Mouse (Mus musculus) mesoderm, embryonic 11.5 days (tissue): ENCODE results near the gene Bahd1.
A peak's percentile ranks its signal among the peaks of the same experiment; 100 is the strongest.

Experiments used
- DNase-seq: peaks from one replicate; pipeline ENCODE4 v3.0.0-alpha.2; 2012; ENCODE audit warnings: low read depth, low spot score

Bahd1 gene

DNA sequence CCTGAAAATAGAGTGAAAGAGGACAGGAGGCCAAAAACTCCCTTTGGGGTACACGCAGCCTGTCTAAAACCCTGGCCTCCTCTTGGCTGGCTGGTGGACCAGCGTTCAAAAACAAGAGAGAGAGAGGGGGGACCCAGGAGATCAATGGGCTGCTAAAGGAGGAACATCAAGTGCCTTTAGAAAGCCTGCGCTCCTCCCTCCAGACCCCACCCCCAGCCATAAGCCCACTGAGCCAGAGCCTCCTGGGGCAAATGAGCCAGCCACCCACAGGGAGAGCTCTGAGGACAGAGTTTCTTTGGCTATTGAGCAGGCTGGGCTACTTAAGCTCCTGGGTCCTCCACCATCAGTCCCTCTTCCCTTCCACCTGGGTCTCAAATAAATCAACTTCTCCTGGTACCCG lies 1.4 kb upstream of the Bahd1 start:
- no peak for DNase-seq

DNA sequence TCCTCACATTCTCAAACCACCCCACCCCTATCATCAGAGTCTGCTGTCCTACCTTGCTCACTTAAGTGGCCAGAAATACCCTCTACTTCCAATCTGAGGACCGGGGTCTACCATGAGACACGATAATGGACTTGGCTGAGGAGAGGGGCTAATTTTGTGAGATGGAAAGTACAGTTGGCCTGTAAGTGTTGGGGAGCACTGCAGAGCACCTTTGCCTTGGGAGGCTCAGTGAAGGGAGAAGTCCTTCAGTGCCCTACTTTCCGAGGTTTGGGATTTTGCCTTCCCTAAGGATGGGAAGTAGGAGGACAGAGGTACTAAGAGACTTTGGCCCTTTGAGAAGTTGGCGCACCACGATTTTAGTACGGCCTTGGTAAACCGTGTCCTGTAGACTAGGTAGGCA lies 871 bp upstream of the Bahd1 start:
- DNase-seq, result no peak

DNA sequence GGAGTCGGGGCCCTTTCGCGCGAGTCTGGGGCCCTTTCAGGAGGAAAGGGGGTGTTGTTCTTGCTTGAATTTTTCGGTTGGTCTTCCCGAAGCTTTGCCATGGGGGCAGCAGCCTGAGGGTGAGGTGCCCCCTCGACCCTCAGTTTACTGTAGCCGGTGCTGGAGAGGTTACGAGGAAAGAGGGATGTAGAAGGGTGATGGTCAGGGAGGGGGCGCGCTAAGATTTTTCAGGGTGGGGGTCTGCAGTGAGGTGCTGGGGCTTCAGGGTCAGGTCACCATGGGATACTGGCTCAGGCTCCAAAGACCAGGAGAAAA lies 606 bp downstream of the Bahd1 start:
- DNase-seq, result peak; percentile 11

DNA sequence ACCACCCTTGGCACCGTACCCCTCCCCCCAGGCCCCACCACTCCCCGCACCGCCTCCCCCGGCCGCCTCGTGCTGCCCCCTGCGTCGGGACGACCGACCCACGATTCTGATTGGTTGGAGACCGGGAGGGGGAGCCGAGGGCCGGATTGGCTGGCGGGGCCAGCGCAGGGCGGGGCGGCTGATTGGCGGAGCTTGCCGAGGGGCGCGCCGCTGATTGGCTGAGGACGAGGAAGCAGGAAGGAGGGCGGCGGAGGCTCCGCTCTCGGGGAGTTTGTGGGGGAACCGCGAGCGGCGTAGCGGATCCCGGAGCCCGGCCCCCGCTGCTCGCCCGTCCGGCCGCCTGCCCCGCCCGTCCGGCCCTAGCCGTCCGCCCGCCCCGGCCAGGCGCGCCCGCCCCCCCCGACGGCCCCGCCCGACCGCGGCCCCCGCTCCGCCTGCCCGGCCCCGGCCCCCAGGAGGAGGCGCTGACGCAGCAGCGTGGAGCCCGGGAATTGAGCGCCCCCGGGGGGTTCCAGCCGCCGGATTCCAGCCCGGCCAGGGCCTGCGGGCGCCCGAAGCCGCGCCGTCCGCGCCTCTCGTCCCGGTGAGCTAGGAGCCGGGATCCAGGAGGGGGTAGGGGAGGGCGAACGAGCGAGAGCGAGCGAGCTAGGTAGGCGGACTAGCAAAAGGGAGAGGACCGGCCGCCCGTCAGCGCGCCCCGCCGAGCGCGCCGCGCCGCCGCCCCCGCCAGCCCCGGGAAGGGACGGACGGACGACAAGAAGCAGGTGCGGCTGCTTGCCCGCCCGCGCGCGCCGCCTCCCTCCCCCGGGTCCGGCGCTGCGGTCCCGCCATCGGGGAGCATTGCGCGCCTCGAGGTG lies 1.2 kb downstream of the Bahd1 start:
- DNase-seq, result peak; percentile 95

DNA sequence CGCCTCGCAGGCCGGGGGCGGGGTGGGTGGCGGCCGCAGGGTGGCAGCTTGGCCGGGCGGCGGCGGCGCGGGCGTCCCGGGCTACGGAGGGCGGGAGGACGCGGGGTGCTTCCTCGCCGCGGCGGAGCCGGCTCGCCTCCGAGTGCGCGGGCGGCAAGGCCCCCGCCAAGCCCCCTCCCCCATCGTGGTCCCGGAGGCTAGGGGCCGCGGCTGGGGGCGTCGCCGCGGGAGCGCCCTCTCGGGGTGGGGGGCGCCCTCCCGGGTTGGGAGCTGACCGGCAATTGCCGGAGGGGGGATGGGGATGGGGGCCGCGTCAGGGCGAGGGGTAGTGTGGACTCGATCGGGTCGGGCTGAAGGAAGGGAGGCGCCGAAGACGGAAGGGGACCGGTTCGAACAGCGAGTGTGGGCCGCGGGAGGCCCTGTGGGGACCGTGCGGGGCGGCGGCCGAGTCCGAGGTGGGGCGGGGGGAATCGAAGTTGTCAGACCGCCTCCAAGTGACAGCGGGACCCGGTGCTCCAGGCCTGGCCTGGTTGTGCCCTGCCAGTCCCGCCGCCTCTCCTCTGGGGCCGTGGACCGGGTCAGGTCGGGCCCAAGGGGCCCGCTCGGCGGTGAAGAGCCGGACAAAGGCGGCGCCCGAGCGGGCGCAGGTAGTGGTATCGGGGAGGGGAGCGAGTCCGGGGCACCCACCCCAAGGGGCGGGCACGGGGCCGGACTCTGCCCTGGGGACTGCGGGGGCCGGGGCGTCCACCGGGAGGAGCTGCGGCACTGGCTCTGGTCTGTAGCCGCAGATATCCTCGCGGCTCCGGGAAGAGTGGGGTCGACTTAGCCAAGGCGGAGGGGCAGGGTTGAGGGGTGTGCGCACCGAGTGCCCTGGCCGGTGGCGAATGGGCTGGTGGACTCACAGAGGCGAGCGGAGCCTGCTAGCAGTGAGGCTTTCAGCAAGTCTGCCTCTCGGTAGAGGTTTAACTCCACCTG lies 2.2 kb downstream of the Bahd1 start:
- DNase-seq, result peak; percentile 17

DNA sequence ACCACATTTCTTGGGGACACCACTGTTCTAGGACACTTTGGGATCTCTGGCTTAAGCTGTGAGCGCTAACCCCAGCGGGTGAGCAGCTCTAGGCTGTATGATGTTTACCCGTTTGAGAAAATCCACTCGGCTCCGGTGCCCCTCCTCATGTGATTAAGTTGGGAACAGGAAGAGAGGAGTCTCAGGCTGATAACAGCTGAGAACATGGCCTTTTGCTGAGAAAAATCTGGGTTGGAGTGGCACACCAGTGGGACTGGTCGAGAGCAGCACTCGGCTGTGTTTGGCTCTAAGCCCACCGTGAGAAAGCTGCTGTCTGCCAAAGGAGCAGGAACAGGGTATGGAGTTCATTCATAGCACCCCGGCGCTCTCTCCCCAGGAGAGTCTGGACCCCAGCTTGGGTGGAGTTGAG lies 3.2 kb downstream of the Bahd1 start:
- no peak for DNase-seq

DNA sequence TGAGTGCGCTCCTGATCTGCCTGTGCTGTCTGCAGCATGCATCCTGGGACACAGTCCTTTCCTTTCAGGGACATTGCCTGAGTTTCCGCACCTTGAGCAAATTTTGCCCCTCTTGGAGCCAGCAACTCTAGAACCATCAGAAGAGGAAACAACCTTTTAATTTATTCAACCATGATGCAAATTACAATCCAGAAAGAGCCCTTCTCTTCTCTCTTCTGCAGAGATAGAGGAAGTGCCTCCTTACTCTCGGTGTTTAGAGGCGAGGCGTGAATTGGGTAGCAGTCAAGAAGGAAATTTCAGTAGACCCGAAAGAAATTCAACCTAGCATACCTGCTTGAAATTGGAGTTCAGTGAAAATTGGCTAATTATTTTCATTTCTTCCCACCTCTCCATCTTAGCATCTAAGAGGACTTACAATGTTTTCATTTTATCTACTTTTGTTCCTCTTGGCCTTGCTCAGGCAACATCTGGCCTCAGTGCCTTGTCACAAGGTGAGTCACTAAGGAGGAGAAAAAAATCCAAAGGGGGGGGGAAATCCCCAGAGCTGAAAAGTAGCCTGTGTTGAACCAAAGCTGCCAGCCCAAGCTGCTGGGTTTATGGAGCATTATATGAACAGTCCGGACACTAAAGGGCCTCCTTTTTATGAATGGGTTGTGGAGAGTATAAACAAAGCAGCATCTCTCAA lies 5.4 kb downstream of the Bahd1 start:
- no peak for DNase-seq

DNA sequence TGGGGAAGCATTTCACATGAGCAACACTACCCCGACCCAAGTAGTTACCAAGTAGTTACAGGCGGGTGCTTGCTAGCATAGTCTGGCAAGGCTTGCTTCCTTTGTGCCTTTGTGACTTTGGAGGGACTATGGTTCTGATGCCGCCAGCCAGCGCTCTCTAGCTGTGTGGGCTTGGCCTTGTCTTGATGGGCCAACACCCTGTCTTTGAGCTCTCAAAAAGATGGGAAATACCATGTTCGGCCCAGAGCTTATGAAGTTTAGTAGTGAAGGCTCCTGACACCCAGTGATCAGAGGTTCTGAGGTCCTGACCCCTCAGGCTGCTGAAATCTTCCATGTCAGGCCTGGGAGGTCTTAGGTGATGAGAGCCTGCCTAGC lies 5.9 kb downstream of the Bahd1 start:
- no peak for DNase-seq

DNA sequence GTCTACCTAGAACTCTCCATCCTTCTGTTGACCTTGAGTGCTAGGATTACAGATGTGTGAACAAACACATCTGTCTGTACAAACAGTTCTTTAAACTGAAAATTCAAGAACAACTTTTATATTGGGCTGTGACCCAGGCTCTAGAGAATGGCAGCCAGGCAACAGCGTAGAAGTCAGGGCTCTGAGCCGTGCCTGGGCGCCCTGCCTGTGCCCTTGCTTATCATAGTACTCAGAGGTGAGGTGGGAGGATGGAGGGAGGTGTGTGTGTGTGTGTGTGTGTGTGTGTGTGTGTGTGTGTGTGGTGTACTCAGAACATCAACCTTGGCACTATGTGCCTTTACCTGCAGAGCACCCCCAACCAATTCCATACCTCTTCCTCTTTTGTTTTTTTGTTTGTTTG lies 7.6 kb downstream of the Bahd1 start:
- no peak for DNase-seq

DNA sequence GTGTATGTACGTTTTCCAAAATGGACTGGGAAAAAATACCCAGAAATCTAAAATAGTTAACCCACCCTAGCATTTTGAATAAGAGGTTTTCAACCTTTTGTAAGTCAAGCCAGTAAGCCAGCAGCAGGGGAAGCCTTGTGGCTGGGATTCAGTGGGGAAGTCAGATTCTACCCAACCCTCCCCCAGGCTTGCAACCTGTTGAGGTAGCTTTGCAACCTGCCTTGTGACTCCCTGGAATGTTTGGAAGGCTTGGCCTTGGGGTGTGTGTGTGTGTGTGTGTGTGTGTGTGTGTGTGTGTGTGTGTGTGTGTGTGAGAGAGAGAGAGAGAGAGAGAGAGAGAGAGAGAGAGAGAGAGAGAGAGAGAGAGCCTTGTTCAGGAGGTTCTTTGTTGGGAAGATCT lies 9.0 kb downstream of the Bahd1 start:
- DNase-seq, result no peak

DNA sequence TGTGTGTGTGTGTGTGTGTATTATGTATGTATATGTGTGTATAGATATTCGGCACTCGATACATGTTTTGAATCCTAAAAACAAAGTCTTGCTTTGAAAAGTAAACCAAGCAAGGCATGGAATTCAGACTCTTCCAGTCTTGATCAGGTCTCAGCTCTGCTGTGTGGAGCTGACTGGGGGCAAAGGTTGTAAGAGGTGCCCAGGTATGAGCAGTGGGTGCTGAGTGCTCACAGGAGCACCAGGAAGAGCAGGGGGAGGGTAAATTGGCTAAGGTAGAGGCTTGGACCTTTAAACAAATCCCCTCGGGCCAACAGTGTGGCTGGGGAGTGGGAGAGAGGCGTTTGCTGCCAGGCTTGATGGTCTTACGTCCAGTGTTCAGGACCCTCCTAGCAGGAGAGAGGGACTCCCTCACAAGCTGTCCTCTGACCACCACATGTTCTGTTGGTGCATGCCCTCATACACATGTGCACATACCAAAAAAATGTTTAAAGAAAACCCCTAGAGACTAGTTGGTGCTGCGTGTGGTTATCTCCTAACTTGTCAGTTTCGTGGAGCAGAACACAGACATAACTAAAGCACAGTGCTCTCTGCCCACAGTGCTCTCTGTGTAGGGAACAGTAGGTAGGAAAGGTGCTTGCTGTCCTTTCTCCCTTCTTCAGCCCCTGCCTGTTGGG lies 10.6 kb downstream of the Bahd1 start:
- no peak for DNase-seq

DNA sequence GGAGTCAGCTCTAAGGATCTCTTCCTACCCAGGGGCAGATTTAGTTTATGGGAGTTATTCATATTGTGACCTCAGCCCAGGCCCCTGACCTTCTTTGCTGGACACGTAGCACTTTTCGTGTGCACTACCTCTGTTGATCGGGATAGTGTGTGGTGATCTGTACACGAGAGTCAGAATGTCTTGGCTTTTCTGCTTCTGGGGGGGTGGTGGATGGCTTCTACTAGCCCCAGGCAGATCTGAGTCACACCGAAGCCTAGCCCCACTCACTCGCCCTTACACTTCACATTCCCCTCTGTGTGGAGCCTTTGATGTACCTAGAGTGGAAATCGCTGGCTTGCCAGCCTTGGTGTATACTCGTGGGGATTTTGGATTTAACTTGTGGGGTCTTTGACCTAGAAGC lies 12.5 kb downstream of the Bahd1 start:
- DNase-seq, result no peak

DNA sequence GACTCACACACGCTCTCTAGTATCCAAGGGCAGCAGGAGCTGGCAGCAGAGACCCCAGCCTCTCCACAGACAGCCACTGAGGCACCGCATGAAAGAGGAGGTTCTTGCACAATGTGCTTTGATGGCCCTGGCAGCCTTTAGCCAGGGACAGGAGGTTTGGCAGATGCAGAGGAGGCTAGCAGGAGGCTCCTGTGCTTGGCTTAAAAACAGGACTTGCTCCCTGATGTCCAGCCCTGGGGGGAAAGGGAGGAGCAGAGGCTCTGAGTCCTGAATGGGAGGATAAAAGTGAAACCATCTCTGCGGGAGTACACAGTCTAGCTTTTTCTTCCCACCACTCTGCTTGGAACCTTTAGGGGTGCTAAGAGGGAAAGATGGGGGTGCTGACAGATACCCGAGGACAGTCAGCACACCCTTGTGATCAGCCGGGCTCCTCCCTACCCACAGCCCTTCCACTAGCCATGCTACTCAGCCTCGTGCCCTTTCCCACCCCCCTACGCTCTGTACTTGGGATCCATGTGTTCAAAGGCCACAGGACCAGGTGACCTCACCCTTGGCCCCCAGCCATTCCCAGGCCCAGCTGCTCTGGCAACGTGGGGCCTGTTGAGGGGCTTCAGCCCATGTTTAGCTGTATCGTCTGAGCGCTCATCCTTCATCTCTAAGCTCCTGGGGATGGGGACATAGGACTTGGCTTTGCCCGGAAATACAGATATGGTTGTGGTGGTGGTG lies 13.5 kb downstream of the Bahd1 start:
- DNase-seq, result no peak

DNA sequence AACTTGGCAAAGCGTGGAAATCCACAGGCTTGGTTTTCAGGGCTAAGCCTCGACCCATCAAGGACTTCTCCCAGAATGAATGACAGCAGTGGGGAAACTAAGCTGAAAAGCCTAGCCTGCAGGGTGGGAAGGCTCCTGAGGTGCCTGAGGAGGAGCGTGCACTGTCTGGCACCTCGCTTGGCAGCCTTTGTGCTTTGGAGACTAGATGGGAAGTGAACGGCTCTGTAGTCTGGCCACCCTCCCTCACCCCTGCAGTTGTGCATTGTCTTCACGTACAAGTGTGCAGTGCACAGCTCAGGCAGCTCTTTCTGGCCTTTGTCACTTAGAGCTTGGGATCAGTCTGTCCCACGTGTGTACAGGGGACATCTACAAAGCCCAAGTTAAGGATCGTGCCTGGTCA lies 14.5 kb downstream of the Bahd1 start:
- DNase-seq, result no peak

DNA sequence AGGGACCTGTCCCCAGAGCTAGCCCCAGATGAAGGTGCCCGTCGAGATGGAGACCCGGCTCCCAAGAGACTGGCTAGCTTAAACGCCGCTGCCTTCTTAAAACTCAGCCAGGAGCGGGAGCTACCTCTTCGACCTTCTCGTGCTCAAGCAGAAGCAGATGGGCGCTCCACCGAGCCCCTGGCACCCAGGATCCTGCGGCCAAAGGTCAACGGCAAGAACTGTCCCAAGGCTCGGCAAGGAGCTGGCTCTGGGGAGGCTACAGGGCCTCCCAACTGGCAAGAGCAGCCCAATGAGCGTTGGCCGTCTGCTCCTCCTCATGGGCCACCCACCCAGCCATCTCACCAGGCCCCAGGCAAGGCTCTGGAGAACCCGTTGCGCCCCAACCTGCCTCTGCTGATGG lies 16.3 kb downstream of the Bahd1 start:
- DNase-seq, result no peak

DNA sequence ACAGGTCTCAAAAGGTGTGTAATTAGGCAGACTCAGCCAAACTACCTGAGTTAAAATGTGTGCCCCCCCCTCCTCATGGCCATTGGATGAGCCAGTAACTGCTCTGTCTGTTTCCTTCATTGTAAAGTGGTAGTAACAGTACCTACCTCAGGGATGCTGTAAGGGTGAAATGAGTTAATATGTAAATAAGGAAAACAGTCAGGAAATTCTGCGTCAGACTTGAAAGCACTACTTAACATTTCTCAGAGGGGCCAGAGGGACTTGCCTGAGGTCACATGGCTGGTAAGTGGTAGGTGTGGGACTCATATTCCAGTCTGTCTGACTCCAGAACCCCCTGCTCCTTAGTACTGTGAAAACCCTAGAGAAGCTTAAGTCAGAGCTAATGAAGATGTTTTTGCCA lies 18.4 kb downstream of the Bahd1 start:
- DNase-seq, result no peak

DNA sequence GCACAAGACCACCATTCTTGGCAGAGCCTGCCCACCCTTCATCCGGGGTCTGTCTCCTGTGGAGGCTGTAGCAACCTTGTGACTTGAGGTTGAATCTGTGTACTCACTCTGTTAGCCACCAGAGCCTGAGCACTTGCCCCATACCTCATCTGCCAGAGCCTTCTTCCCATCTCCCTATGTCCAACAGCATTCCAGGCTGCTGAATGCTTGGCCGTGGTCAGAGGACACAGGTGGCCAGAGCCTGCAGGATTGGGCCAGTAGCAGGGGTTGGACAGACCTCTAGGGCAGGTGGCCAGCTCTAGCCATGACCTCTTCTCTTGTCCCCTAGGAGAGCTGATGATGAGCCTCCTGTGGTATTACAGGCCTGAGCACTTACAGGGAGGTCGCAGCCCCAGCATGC lies 20.3 kb downstream of the Bahd1 start:
- DNase-seq, result no peak

DNA sequence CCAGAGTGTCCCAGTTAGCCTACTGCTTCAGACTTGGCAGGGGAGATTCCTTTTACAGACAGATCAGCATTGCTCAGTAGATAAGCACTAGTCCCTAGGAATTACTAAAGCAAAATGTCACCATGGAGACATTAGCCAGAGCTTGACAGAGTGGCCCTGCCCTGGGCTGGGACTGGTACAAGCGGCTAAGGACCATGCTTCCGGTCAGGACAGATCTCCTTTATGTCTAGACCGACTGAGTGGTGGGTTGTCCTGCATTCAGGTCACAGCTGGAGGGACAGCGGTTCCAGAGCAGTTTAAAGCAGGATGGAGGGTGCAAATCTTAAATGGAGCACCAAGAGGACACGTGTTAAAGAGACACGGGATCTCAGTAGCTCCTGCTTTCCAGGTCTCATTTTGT lies 25.8 kb downstream of the Bahd1 start:
- no peak for DNase-seq

DNA sequence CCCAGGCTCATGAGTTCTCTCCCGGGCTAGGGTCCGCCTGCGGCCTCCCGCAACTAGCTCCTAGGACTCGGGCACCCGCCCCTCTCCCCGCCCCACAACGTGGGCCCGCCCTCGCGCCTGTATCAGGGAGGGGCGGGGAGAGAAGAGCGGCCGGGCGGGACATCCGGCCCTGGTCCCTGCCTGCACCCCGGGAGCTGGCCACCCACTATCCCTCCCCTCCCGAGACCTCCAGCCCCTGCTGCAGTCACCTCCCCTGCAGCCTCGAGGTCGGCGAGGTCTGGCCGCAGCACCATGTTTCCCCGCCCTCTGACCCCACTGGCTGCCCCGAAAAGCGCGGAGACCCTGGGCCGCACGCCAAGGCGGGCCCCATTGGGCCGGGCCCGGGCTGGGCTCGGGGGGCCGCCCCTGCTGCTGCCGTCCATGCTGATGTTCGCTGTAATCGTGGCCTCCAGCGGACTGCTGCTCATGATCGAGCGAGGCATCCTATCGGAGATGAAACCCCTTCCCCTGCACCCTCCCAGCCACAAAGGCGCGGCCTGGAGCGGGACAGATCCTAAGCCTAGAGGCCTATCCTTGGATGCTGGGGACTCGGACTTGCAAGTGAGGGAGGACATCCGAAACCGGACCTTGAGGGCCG lies 26.3 kb downstream of the Bahd1 start, which contains the start of gene Chst14:
Gene Chst14, plus strand, starts transcription at position 136 of the 637 bp plus-strand sequence.
- DNase-seq, result peak; percentile 73

DNA sequence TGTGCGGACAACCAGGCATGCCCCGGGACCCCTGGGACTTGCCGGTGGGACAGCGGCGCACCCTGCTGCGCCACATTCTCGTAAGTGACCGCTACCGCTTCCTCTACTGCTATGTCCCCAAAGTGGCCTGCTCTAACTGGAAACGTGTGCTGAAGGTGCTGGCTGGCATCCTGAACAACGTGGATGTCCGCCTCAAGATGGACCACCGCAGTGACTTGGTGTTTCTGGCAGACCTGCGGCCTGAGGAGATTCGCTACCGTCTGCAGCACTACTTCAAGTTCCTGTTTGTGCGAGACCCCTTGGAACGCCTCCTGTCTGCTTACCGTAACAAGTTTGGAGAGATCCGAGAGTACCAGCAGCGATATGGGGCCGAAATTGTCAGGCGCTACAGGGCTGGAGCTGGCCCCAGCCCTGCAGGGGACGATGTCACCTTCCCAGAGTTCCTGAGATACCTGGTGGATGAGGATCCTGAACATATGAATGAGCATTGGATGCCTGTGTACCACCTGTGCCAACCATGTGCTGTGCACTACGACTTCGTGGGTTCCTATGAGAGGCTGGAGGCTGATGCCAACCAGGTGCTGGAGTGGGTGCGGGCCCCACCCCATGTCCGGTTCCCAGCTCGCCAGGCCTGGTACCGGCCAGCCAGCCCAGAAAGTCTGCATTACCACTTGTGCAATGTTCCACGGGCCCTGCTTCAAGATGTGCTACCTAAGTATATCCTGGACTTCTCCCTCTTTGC lies 27.0 kb downstream of the Bahd1 start:
- DNase-seq, result peak; percentile 17
